Mouse (Mus musculus): ENCODE results near the gene Crat.

- TF ChIP-seq CTCF (IDR thresholded peaks at IDR 0.05; ENCODE audit: borderline replicate concordance, control insufficient read depth, extremely low read depth, insufficient read depth, low read length, poor library complexity) (no peak), POLR2A (IDR thresholded peaks at IDR 0.05; ENCODE audit: control insufficient read depth, extremely low read depth, insufficient read depth, low read length, poor library complexity) (no peak)
Measured at GRCm38 (mm10) chr2:30397986-30398512, 17.6 kb downstream of the Crat start.
